Mouse (Mus musculus): ENCODE results near the gene Thbs1.

Thbs1 gene

DNA sequence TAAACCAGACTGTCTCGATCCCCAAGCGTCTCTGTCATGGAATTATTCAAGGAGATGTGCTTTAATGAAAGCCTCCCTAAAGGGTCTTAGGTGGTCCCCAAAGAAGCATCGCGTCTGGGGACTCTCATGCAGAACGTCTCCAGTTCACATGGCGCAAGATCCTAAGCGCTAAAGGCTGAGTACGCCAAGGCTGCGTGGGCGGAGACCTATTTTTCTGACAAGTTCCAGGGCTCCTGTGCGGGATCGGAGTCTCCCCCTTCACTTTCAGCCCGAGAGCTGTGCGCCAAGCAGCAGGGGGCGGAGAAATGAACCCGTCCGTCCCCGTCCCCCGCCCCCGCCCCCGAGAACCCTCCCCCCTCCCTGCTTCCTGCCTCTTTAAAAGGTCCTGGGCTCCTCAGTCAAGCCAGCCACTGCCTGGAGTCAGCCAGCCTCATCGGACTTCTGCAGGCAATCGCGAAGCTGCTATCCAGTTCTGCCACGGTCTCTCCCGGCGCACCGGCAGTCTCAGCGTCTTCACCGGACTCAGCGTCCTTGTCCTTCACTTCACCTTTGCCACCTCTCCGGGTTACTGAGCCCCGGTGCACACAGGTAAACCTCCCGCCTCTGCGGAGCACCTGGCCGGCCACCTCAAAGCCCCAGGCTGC, at the start of gene Thbs1:
TSS of gene Thbs1 (plus strand) at position 389 of the 644 bp plus-strand sequence.
- DNase-seq = peak; percentile 9

DNA sequence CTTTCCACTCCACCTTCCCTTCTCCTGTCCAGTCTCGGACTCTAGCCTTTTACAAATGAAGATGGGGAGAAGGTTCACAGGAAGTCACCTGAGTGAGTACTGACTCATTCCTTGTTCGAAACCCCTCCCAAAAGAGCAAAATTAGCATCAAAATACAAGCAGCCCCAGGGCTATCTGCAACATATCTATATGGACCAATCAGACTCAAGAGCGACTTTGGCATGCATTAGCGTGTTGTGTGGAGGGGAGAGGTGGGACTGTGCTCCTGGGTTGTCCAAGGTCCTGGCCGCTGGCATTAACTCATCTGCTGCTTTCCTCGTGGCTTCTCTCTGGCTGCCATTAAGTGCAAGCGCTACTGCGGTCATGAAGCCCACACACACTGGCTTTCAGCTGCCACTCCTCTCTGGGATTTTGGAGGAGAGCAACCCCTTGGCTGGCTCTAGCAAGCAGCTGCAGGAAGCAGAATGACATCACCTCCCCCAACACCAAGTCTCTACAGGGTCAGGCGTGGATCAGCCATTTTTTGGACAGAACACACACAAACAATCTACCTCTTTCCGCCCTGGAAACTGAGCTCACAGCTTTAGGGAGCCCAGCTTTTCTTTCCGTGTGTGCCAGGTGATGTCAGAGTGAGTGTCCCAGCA, 47.4 kb upstream of the Thbs1 start:
- DNase-seq = no peak

DNA sequence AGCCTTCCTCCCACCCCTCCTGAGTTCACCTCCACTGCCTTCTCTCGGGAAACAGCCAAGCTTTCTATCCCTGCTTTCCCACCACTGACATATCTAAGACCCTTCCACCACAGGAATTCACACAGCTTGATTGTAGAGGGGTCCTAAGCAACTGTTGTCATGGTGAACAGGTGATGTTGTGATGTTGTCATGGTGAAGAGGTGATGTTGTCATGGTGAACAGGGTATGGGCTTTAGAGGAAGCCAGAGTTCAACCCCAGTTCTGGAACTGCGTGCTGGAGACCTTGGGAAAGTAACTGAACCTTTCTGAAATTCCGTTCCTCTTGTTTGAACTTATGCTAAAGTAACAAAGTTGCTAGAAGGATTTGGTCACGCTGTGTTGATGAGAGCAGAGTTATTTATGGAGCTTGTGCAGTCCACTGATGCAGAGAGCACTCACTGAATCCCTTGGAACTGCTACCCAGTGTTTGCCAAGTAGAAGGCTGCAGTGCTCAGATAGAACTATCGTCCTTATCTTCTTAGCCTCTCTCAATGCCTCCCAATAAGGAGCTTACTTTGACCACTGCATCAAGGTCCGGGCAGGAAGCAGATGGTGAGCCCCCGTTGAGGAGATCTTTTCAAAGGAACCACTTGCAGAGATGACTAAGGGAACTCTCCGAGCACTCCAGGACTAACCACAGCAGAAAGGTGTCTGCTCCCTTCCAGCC, 45.5 kb upstream of the Thbs1 start:
- no peak for DNase-seq

- no peak for DNase-seq
Measured at GRCm38 (mm10) chr2:118069975-118070374, 41.7 kb upstream of the Thbs1 start.

GRCm38 (mm10) chr2:118072811-118073372, 38.8 kb upstream of the Thbs1 start:
- no peak for DNase-seq

DNA sequence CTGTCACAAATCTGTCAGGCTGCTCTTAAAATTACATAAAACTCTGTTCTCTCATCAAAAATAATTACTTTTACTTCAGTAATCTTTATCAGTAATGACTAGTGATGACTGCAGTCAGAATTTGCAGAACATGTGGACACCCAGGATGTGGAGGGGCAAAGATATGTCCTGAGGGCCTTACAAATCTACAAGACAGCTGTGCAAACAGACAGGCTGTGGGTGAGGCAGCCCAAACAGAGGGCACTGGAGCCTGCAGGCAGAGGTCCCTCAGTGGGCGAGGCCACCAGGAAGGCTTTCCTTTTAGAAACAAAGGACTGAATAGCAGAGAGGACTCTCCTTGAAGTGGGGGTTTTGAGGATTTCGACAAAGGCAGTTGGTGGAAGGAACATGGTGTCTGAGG, 37.6 kb upstream of the Thbs1 start:
- DNase-seq = no peak

GRCm38 (mm10) chr2:118075165-118075564, 36.5 kb upstream of the Thbs1 start:
- no peak for DNase-seq

- no peak for DNase-seq
Measured at GRCm38 (mm10) chr2:118079131-118079530, 32.5 kb upstream of the Thbs1 start.

GRCm38 (mm10) chr2:118081581-118081980, 30.1 kb upstream of the Thbs1 start:
- DNase-seq = no peak

DNA sequence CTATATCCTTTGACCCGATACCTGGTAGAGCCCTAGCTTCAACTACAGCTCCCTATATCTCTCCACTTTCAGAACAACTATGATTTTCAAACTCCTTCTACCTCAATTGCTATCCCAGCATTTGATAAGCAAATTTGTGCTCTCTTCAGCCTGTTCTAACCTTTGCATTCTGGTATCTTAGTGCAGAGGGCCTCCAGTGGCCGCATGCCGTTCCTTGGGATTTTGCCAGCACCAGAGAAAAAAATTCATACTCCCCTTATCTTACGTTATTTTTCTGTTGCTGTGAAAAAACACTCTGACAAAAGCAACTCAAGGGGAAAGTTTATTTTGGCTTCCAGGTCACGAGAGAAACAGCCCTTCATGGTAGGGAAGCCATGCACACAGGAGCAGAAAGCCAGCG, 28.0 kb upstream of the Thbs1 start:
- no peak for DNase-seq

- DNase-seq = no peak
Measured at GRCm38 (mm10) chr2:118084693-118085092, 27.0 kb upstream of the Thbs1 start.

DNA sequence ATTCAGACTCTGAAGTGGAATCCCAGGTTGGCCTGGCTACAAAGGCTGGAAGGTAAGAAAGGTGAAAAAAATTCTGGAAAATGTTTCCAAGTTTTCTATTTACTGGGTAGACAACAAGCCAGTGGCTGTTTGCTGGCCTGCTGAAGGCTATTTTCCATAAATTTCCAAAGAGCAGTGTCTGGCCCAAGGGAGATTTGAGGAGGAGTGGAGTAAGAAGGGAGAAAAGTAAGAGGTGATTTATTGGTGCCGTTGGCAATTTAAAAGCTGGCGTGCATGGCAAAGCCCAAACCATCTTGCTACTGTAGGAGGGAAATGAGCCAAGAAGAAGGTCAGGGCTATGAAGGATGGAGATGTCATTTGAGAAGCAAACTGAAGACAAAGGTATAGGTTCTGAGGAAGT, 26.0 kb upstream of the Thbs1 start:
- no peak for DNase-seq

GRCm38 (mm10) chr2:118087044-118087726, 24.5 kb upstream of the Thbs1 start:
- no peak for DNase-seq

GRCm38 (mm10) chr2:118091226-118091625, 20.4 kb upstream of the Thbs1 start:
- DNase-seq = no peak

DNA sequence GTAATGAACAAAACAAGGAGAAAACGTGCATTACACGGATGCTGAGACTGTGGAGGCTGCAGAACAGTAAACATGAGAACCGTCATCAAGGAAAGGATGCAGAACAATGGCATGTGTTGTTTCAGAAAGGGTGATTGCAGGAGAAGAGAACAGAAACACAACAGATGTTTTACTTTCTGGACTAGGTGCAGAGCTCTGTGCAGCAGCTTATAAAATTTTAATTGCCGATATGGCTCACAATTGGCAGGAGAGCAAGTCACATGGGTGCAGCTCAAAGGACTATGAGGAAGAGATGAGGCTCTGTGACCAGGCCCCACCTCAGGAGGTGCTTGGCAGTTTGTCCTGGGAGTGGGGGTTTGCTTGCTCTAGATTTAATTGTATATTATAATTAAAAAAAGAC, 12.6 kb upstream of the Thbs1 start:
- no peak for DNase-seq

- DNase-seq = no peak
Measured at GRCm38 (mm10) chr2:118102169-118102568, 9.5 kb upstream of the Thbs1 start.

GRCm38 (mm10) chr2:118110225-118110915, 1.3 kb upstream of the Thbs1 start:
- DNase-seq = no peak

DNA sequence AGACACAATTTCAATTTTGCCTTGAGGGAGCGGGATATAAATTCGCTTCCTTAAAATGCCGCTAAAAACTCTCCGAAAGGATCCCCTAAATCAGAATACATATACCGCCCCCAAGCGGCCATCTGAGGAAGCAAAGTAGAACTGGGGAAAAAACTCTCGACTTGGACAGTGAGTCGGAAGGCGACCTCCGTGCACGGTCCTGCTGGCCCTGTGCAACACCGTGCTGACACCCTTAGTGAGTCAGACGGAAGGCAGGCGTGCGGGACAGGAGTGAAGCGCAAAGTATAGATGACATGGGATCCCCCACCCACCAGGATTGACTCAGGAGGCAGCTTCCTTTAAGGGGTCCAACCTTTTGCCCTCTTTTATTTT, 574 bp upstream of the Thbs1 start:
- peak; percentile 31 for DNase-seq

DNA sequence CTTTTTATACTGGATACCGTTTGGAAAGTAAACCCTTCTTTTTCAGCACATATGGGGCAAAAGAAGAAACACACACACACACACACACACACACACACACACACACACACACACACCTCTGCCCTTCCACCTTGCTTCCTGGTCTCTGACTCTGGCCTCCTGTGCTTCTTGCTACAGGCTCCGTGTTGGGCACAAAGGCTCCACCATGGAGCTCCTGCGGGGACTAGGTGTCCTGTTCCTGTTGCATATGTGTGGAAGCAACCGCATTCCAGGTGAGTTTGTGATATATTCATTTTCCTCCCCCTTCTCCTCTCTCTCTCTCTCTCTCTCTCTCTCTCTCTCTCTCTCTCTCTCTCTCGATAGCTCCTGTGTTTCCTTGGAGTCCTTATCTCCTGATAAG, 762 bp downstream of the Thbs1 start:
- DNase-seq = no peak

DNA sequence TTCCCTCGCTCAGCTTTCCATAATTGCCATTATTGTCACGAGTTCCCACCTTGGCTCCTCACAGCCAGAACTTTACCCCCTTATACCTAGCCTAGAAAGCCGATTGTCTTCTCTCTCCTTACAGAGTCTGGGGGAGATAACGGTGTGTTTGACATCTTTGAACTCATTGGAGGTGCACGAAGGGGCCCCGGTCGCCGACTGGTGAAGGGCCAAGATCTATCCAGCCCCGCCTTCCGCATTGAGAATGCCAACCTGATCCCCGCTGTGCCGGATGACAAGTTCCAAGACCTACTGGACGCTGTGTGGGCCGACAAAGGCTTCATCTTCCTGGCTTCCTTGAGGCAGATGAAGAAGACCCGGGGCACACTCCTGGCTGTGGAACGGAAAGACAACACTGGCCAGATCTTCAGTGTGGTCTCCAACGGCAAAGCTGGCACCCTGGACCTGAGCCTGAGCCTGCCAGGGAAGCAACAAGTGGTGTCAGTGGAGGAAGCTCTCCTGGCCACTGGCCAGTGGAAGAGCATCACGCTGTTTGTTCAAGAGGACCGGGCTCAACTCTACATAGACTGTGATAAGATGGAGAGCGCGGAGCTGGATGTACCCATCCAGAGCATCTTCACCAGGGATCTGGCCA, 1.3 kb downstream of the Thbs1 start:
- no peak for DNase-seq

DNA sequence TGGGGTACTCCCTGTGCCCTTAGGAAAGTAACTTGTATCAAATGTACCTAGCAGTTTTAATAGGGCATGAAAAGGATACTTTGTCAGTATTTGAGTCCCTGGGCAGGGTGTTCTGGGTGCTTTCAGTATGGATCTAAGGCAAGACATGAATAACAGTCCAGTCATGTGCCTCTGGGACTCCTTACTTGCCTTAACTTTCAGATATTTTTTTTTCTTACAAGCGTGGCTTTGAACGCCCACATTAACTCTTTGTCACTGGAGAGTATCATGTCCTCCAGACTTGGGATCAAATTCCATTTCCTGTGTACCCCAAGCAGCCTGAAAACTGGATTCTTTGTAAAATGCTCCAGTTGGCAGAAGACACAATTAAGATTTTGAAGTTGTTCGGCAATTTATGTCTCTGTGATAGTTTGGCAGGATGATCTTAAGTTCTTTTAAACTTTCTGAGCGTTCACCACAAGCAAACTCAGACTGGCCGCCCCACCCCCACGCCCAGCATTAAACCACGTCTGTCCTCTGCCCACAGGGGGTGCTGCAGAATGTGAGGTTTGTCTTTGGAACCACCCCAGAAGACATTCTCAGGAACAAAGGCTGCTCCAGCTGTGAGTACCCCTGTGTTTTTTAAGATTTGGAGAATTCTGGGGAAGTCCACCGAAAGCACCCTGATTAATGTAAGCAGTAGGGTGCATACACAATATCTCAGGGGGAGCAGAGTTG, 2.3 kb downstream of the Thbs1 start:
- no peak for DNase-seq

GRCm38 (mm10) chr2:118114671-118115070, 3.0 kb downstream of the Thbs1 start:
- DNase-seq = no peak

Measured in cerebellum, adult 11-12 months (tissue).